Comparison of ENCODE assay signal across 22 mouse cellular contexts in the genomic region with DNA sequence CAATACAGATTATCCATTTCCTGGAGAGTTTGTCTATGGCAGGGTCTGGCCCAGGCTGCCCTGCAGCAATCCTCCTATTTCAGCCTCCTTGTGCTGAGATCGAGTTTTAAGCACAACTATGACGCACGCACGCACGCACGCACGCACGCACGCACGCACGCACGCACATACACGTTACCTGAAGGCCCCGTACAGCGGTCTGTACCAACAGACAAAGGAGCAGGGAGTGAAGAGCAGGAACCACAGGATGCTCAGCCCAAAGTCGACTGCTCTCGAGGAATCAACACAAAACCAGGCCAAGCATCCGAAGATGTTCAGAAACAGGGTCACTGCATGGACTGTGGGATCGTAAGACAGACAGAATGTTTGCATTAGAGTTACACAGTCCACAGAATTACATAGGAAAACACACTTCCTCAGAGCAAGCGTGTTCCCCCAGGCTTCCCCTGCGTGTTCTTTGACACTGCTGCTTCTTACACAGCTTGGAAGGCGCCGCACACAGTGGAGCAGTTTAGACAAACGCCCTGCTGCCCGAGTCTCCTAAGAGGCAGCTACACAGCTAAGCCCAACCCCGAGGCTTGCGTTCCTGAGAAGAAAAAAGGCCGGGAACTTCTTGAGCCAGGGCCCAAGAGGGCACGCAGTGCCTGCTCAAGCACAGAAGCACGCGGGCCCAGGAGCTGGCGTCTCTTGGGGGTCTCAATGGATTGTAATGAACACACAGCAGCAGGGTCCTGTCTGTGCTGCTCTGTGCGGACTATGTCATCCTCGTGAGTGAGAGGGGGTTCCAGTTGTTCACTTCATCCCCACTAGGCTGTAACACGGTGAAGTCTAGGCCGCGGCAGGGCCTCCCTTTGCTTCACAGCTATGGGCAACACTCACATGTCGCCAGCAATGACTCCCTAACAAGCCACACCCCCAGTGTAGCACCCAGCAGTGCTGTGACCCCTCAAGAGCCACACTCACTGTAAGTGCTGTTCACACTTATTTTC.
DNase-seq lines count a peak whose midpoint lies in the region; ATAC-seq and TF ChIP-seq lines count a peak whose summit lies in the region.
"Had no signal": no experiment of that assay in that cellular context is flagged by ENCODE, and none has a peak within 500 bp of the region (broad histone marks: within the 10 kb centered on the region; RNA-seq: fewer than 3 reads in every experiment).

No protein-coding gene starts in this region.

- no peak overlapping the region for H3K4me2 ChIP-seq in hindbrain, embryonic 11.5 days (replicated peaks; ENCODE audit: low read depth, low read length)
- no peak overlapping the region for H3K4me2 ChIP-seq in midbrain, embryonic 15.5 days
- H3K4me2 ChIP-seq in midbrain, postnatal 0 days (ENCODE audit: low read depth, low read length, poor library complexity, severe bottlenecking): no peak overlapping the region
- H3K4me2 ChIP-seq in neural tube, embryonic 15.5 days: no peak overlapping the region
- H3K4me2 ChIP-seq: heart, embryonic 15.5 days; limb, embryonic 13.5 days; liver, embryonic 12.5 days; midbrain, embryonic 11.5 days had no signal

- H3K36me3 ChIP-seq in hindbrain, embryonic 11.5 days (ENCODE audit: control insufficient read depth, insufficient read depth, low read length): peaks cover 3% of the 10 kb centered on the region; the same call in 1 of the 2 replicates
- peaks cover 22% of the 10 kb centered on the region; the same call in 1 of the 2 replicates for H3K36me3 ChIP-seq in hindbrain, embryonic 10.5 days
- peaks cover 7% of the 10 kb centered on the region; the same call in 1 of the 2 replicates for H3K36me3 ChIP-seq in midbrain, embryonic 15.5 days (replicated peaks)
- peaks cover 17% of the 10 kb centered on the region for H3K36me3 ChIP-seq in midbrain, postnatal 0 days (ENCODE audit: insufficient read depth, low read length)
- H3K36me3 ChIP-seq in neural tube, embryonic 15.5 days: peaks cover 45% of the 10 kb centered on the region

- H3K27me3 ChIP-seq in hindbrain, embryonic 11.5 days (ENCODE audit: control insufficient read depth, insufficient read depth, low read length): no peaks in the 10 kb centered on the region
- H3K27me3 ChIP-seq in hindbrain, embryonic 10.5 days (ENCODE audit: insufficient read depth, poor library complexity, severe bottlenecking): no peaks in the 10 kb centered on the region
- no peaks in the 10 kb centered on the region for H3K27me3 ChIP-seq in midbrain, embryonic 15.5 days (replicated peaks)
- H3K27me3 ChIP-seq in midbrain, postnatal 0 days (ENCODE audit: insufficient read depth, low read length): no peaks in the 10 kb centered on the region
- no peaks in the 10 kb centered on the region for H3K27me3 ChIP-seq in neural tube, embryonic 15.5 days (replicated peaks)
- H3K27me3 ChIP-seq: heart, embryonic 15.5 days; limb, embryonic 13.5 days; liver, embryonic 12.5 days had no signal

- no peak overlapping the region for H3K9ac ChIP-seq in hindbrain, embryonic 11.5 days (ENCODE audit: low read depth, low read length)
- H3K9ac ChIP-seq in midbrain, embryonic 15.5 days: no peak overlapping the region
- no peak overlapping the region for H3K9ac ChIP-seq in midbrain, postnatal 0 days (replicated peaks; ENCODE audit: low read length, poor library complexity, severe bottlenecking)
- no peak overlapping the region for H3K9ac ChIP-seq in neural tube, embryonic 15.5 days (replicated peaks)
- H3K9ac ChIP-seq: heart, embryonic 15.5 days; limb, embryonic 13.5 days; liver, embryonic 12.5 days had no signal

- H3K27ac ChIP-seq in hindbrain, embryonic 11.5 days (ENCODE audit: low read depth, low read length): no peak overlapping the region
- no peak overlapping the region for H3K27ac ChIP-seq in hindbrain, embryonic 10.5 days
- no peak overlapping the region for H3K27ac ChIP-seq in midbrain, embryonic 15.5 days
- no peak overlapping the region for H3K27ac ChIP-seq in midbrain, postnatal 0 days (ENCODE audit: low read depth, low read length)
- no peak overlapping the region for H3K27ac ChIP-seq in neural tube, embryonic 15.5 days (replicated peaks)
- H3K27ac ChIP-seq: heart, embryonic 15.5 days; limb, embryonic 13.5 days; liver, embryonic 12.5 days; stomach, postnatal 0 days had no signal

- H3K9me3 ChIP-seq in hindbrain, embryonic 11.5 days (ENCODE audit: control insufficient read depth, low read length): no peaks in the 10 kb centered on the region
- no peaks in the 10 kb centered on the region for H3K9me3 ChIP-seq in hindbrain, embryonic 10.5 days
- H3K9me3 ChIP-seq in midbrain, embryonic 15.5 days: no peaks in the 10 kb centered on the region
- no peaks in the 10 kb centered on the region for H3K9me3 ChIP-seq in midbrain, postnatal 0 days (ENCODE audit: low read length)
- no peaks in the 10 kb centered on the region for H3K9me3 ChIP-seq in neural tube, embryonic 15.5 days (replicated peaks)
- H3K9me3 ChIP-seq: heart, embryonic 15.5 days; limb, embryonic 13.5 days; liver, embryonic 12.5 days had no signal

- H3K4me3 ChIP-seq in hindbrain, embryonic 11.5 days (ENCODE audit: low read depth, low read length): no peak overlapping the region
- H3K4me3 ChIP-seq in hindbrain, embryonic 10.5 days: no peak overlapping the region
- no peak overlapping the region for H3K4me3 ChIP-seq in midbrain, embryonic 15.5 days
- no peak overlapping the region for H3K4me3 ChIP-seq in midbrain, postnatal 0 days (ENCODE audit: low read depth, low read length)
- no peak overlapping the region for H3K4me3 ChIP-seq in neural tube, embryonic 15.5 days (replicated peaks)
- H3K4me3 ChIP-seq: heart, embryonic 15.5 days; limb, embryonic 13.5 days; liver, embryonic 12.5 days; myocyte had no signal

- TF ChIP-seq CTCF in midbrain, postnatal 0 days (IDR thresholded peaks at IDR 0.05): no peak

- H3K4me1 ChIP-seq in hindbrain, embryonic 11.5 days (replicated peaks; ENCODE audit: control insufficient read depth, insufficient read depth, low read length): no peaks in the 10 kb centered on the region
- 0 out of 2 replicates have a peak, but pooled peaks cover 2% of the 10 kb centered on the region for H3K4me1 ChIP-seq in hindbrain, embryonic 10.5 days (replicated peaks)
- peaks cover 5% of the 10 kb centered on the region; the same call in 1 of the 2 replicates for H3K4me1 ChIP-seq in midbrain, embryonic 15.5 days
- no peaks in the 10 kb centered on the region; the same call in 1 of the 2 replicates for H3K4me1 ChIP-seq in midbrain, postnatal 0 days (ENCODE audit: insufficient read depth, low read length)
- 0 out of 2 replicates have a peak, but pooled peaks cover 3% of the 10 kb centered on the region for H3K4me1 ChIP-seq in neural tube, embryonic 15.5 days
- H3K4me1 ChIP-seq: heart, embryonic 15.5 days; liver, embryonic 12.5 days had no signal

- 95% methylated on average over 38 of the region's 38 CpGs for WGBS in hindbrain, embryonic 11.5 days
- WGBS in hindbrain, embryonic 10.5 days: 94% methylated on average over 38 of the region's 38 CpGs
- 93% methylated on average over 38 of the region's 38 CpGs for WGBS in midbrain, embryonic 15.5 days
- WGBS in midbrain, postnatal 0 days: 95% methylated on average over 38 of the region's 38 CpGs
- 93% methylated on average over 38 of the region's 38 CpGs for WGBS in neural tube, embryonic 15.5 days

- 0 out of 2 replicates have a peak, but pooled peaks have one; percentile 35 for ATAC-seq in hindbrain, embryonic 11.5 days (ENCODE audit: low FRiP score)
- ATAC-seq in midbrain, embryonic 15.5 days (replicated peaks): peak; percentile 41
- no peak for ATAC-seq in midbrain, postnatal 0 days (ENCODE audit: low FRiP score)
- 0 out of 2 replicates have a peak, but pooled peaks have one; percentile 28 for ATAC-seq in neural tube, embryonic 15.5 days (ENCODE audit: low FRiP score)
- ATAC-seq: intestine, embryonic 16.5 days; liver, embryonic 12.5 days had no signal

- DNase-seq in hindbrain, embryonic 11.5 days (ENCODE audit: low spot score): no peak
- no peak for DNase-seq in hindbrain, embryonic 10.5 days (ENCODE audit: low spot score)
- no peak for DNase-seq in midbrain, postnatal 0 days (ENCODE audit: low spot score)
- peak; percentile 45 for DNase-seq in ES-CJ7 (ENCODE audit: low read depth, low spot score)
- no peak for DNase-seq in thymus, postnatal 10 days (ENCODE audit: low spot score in 2 of 2)
- DNase-seq: adrenal gland, postnatal 36 days; cerebellum, adult 9-10 months; gastrocnemius, postnatal 36 days; kidney, postnatal 36 days; layer of hippocampus, postnatal 36 days; lung, adult 18-20 months; lung, postnatal 10 days; thymus, postnatal 25 days had no signal
